In the genomic region with DNA sequence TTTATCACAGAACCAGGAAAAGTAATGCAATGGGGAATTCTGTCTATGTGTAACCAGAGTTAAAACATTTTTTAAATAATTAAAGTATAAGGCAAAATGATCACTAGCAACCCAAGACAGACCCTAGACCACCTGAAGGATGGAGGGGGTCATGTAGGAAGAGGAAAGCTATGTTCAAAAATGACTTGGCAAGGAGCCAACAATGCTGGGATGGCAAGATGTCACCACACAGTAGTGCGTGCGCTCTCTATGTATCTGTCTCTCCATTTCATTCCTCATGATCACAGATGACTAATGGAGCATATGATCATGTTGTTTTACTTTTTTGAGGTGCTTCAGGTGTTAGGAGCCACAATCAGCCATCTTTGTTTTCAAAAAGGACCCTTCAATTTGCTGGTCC, we compare ENCODE assay signal across 23 mouse cellular contexts.
A peak's percentile ranks its signal among the peaks of the same experiment; 100 is the strongest.
DNase-seq lines count a peak whose midpoint lies in the region; ATAC-seq lines count a peak whose summit lies in the region.
"Had no signal": no experiment of that assay in that cellular context is flagged by ENCODE, and none has a peak within 500 bp of the region (broad histone marks: within the 10 kb centered on the region; RNA-seq: fewer than 3 reads in every experiment).

No protein-coding gene starts in this region.

- 64% methylated on average over 2 of the region's 2 CpGs for WGBS in hindbrain, embryonic 15.5 days
- 71% methylated on average over 2 of the region's 2 CpGs for WGBS in hindbrain, embryonic 14.5 days

- H3K4me2 ChIP-seq in hindbrain, embryonic 15.5 days, result no peak overlapping the region
- no peak overlapping the region for H3K4me2 ChIP-seq in hindbrain, embryonic 14.5 days (replicated peaks)
- H3K4me2 ChIP-seq: embryonic facial prominence, embryonic 12.5 days; heart, embryonic 11.5 days; heart, embryonic 15.5 days had no signal

- H3K9ac ChIP-seq in hindbrain, embryonic 15.5 days, result no peak overlapping the region
- H3K9ac ChIP-seq in hindbrain, embryonic 14.5 days, result no peak overlapping the region
- H3K9ac ChIP-seq: embryonic facial prominence, embryonic 12.5 days; heart, embryonic 15.5 days had no signal

- intact Hi-C loops in left cerebral cortex, postnatal 4 days (cut with DNase I), result no loop called here

- H3K4me1 ChIP-seq in hindbrain, embryonic 15.5 days (replicated peaks), result peaks cover under 1% of the 10 kb centered on the region; the same call in 1 of the 2 replicates
- H3K4me1 ChIP-seq in hindbrain, embryonic 14.5 days (replicated peaks; ENCODE audit: control insufficient read depth, insufficient read depth, low read length), result peaks cover 3% of the 10 kb centered on the region; the same call in 1 of the 2 replicates
- H3K4me1 ChIP-seq: embryonic facial prominence, embryonic 12.5 days; heart, embryonic 15.5 days had no signal

- H3K9me3 ChIP-seq in hindbrain, embryonic 15.5 days, result no peaks in the 10 kb centered on the region
- no peaks in the 10 kb centered on the region for H3K9me3 ChIP-seq in hindbrain, embryonic 14.5 days (ENCODE audit: control insufficient read depth, low read length)
- H3K9me3 ChIP-seq: embryonic facial prominence, embryonic 12.5 days; heart, embryonic 15.5 days had no signal

- peak; percentile 55 for DNase-seq in cerebellum, adult 9-10 months
- DNase-seq in cerebellum, adult 11 months, result no peak
- no peak for DNase-seq in hindbrain, embryonic 14.5 days (ENCODE audit: low spot score)
- DNase-seq in left cerebral cortex, postnatal 4 days, result peak; percentile 16
- no peak for DNase-seq in left cerebral cortex, adult 11 months (ENCODE audit: low spot score)
- peak; percentile 78 to 82 for DNase-seq in cerebellum, postnatal 10 days
- DNase-seq in heart, adult 9 months (ENCODE audit: low spot score in 2 of 2), result no peak
- DNase-seq: adrenal gland, postnatal 14 days; embryo, embryonic 11 days; gastrocnemius, postnatal 10 days; heart, adult 18-20 months; heart, postnatal 14 days; kidney, adult 11 months; kidney, adult 9 months had no signal

- no peaks in the 10 kb centered on the region for H3K36me3 ChIP-seq in hindbrain, embryonic 15.5 days
- no peaks in the 10 kb centered on the region for H3K36me3 ChIP-seq in hindbrain, embryonic 14.5 days (replicated peaks; ENCODE audit: control insufficient read depth, insufficient read depth)
- H3K36me3 ChIP-seq: embryonic facial prominence, embryonic 12.5 days; heart, embryonic 15.5 days had no signal

- peak; percentile 30; the same call in 1 of the 2 replicates for ATAC-seq in hindbrain, embryonic 15.5 days (ENCODE audit: low FRiP score, low read depth)
- ATAC-seq in hindbrain, embryonic 14.5 days (ENCODE audit: low FRiP score), result no peak
- ATAC-seq: activated CD4-positive, CD25-positive, alpha-beta regulatory T cell, adult 4 months; forebrain, embryonic 14.5 days; Patski had no signal

- H3K4me3 ChIP-seq in hindbrain, embryonic 15.5 days, result no peak overlapping the region
- no peak overlapping the region for H3K4me3 ChIP-seq in hindbrain, embryonic 14.5 days (replicated peaks; ENCODE audit: low read length)
- H3K4me3 ChIP-seq: embryonic facial prominence, embryonic 12.5 days; heart, embryonic 15.5 days had no signal

- no peak overlapping the region for H3K27ac ChIP-seq in hindbrain, embryonic 15.5 days (replicated peaks)
- H3K27ac ChIP-seq in hindbrain, embryonic 14.5 days, result no peak overlapping the region
- H3K27ac ChIP-seq: embryonic facial prominence, embryonic 12.5 days; heart, embryonic 15.5 days; kidney, postnatal 0 days had no signal

- no peaks in the 10 kb centered on the region for H3K27me3 ChIP-seq in hindbrain, embryonic 15.5 days
- no peaks in the 10 kb centered on the region for H3K27me3 ChIP-seq in hindbrain, embryonic 14.5 days (ENCODE audit: control insufficient read depth, insufficient read depth, low read length)
- H3K27me3 ChIP-seq: CH12.LX; embryonic facial prominence, embryonic 12.5 days; heart, embryonic 15.5 days; Patski had no signal

Comparison
In these comparisons a context has a peak if more than half of its experiments do, and no peak if none do; other contexts are left out.
1. DNase-seq: peak in cerebellum, adult 9-10 months (single experiment), left cerebral cortex, postnatal 4 days (single experiment) and cerebellum, postnatal 10 days (2 of 2); none in cerebellum, adult 11 months (single experiment), hindbrain, embryonic 14.5 days (single experiment), left cerebral cortex, adult 11 months (single experiment) and heart, adult 9 months (0 of 2).